Mouse (Mus musculus) midbrain, embryonic 16.5 days (tissue): ENCODE data around the gene Acrbp. TPM values are rescaled to one million over a fixed set of nuclear protein-coding genes. Genes with fewer than 3 reads are reported as not detected.

Source experiments
- ATAC-seq: fragments of 200-750 bp; cut with Nextera tagmentation; 2 replicates; pipeline ENCODE4 v1.8.0; 2017; ENCODE audit warnings: moderate TSS enrichment
- H3K27ac ChIP-seq: fragments of 300-500 bp; sonication (generic); 2 replicates; pipeline ENCODE4 v1.5.1; 2014; ENCODE audit warnings: mild to moderate bottlenecking, low read length, mixed read lengths
- H3K27me3 ChIP-seq: fragments of 300-500 bp; sonication (generic); 2 replicates; pipeline ENCODE4 v1.6.1; 2014; ENCODE audit warnings: low read depth, low read length, mixed read lengths; ENCODE audit not compliant: control insufficient read depth, insufficient read depth
- H3K36me3 ChIP-seq: fragments of 300-500 bp; sonication (generic); 2 replicates; pipeline ENCODE4 v1.6.1; 2014; ENCODE audit warnings: mild to moderate bottlenecking, low read length, moderate library complexity, mixed read lengths; ENCODE audit not compliant: control insufficient read depth, insufficient read depth
- H3K4me1 ChIP-seq: fragments of 300-500 bp; sonication (generic); 2 replicates; pipeline ENCODE4 v1.6.1; 2014; ENCODE audit warnings: mild to moderate bottlenecking, low read length, mixed read lengths; ENCODE audit not compliant: control insufficient read depth, insufficient read depth
- H3K4me2 ChIP-seq: fragments of 300-500 bp; sonication (generic); 2 replicates; pipeline ENCODE4 v1.6.1; 2014; ENCODE audit warnings: mild to moderate bottlenecking, low read length, mixed read lengths
- H3K4me3 ChIP-seq: fragments of 300-500 bp; sonication (generic); 2 replicates; pipeline ENCODE4 v1.5.1; 2014; ENCODE audit warnings: low read depth, mild to moderate bottlenecking, low read length, moderate library complexity, mixed read lengths
- H3K9ac ChIP-seq: fragments of 300-500 bp; sonication (generic); 2 replicates; pipeline ENCODE4 v1.6.1; 2014; ENCODE audit warnings: low read depth, low read length, mixed read lengths
- H3K9me3 ChIP-seq: fragments of 300-500 bp; sonication (generic); replicated peaks from 2 replicates; pipeline ENCODE4 v1.6.1; 2014; ENCODE audit warnings: mild to moderate bottlenecking, low read length, mixed read lengths; ENCODE audit not compliant: control insufficient read depth, poor library complexity, severe bottlenecking
- WGBS: fragments of 180-500 bp; shearing (Covaris S2); extraction: QIAGEN DNeasy Blood & Tissue Kit; methylation state at CpG from one replicate; pipeline ENCODE4 v1.1.7; 2014; 5-methylcytosine and 5-hydroxymethylcytosine counted together
- polyA plus RNA-seq: library from polyadenylated mRNA; unstranded; fragments of >200 nt; fragmentation: Nextera tagmentation; extraction: Ambion mirVana; gene quantifications from 2 replicates; pipeline ENCODE4 v1.2.1, GENCODE M21; 2015

The Acrbp gene
- polyA plus RNA-seq, 1 experiment from 2014 or later = 18.3 TPM

DNA sequence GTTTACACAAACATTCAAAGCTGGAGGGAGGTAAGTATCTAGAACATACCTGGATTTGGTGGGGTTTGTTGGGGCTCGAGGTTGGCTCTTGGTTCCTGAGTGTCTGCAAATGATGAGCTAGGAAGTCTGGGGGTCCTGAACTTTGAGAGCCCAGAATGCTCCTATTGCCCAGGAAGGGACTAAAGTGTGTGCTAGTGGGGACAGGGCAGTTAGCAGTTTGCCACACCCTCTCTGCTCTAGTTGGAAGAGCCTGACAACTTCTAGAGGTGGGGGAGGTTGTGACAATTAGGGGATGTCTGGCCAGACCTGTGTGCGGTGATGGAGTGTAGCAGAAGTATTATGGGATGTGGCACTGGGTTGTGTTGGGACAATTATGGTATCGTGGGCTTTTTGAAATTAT lies 45.4 kb downstream of the Acrbp start:
- no peak for ATAC-seq
- WGBS = 65% methylated on average over 3 of the region's 3 CpGs
- no peak overlapping the region for H3K4me3 ChIP-seq
- peak overlapping the region; percentile 92 for H3K27ac ChIP-seq
- H3K4me2 ChIP-seq = no peak overlapping the region
- H3K9me3 ChIP-seq = no peaks in the 10 kb centered on the region
- no peaks in the 10 kb centered on the region for H3K36me3 ChIP-seq
- H3K27me3 ChIP-seq = no peaks in the 10 kb centered on the region
- no peak overlapping the region for H3K9ac ChIP-seq
- peaks cover 36% of the 10 kb centered on the region for H3K4me1 ChIP-seq

GRCm38 (mm10) chr6:125095391-125096278 lies 46.1 kb downstream of the Acrbp start, which contains the start of gene Chd4:
Gene Chd4 (plus strand): TSS chr6:125095981.
- Histone ChIP-seq H3K4me2 (peak within 1 kb of the TSS; percentile 70), H3K9me3 (no peaks in the 10 kb centered on the region), H3K9ac (peak within 1 kb of the TSS; percentile 73), H3K27ac (peak within 1 kb of the TSS; percentile 92), H3K4me1 (peaks cover 30% of the 10 kb centered on the region), H3K36me3 (peaks cover 3% of the 10 kb centered on the region; the same call in 1 of the 2 replicates), H3K4me3 (peak within 1 kb of the TSS; percentile 94), H3K27me3 (no peaks in the 10 kb centered on the region)
- under 1% methylated on average over 41 of the region's 45 CpGs for WGBS
- peak; percentile 78 for ATAC-seq

DNA sequence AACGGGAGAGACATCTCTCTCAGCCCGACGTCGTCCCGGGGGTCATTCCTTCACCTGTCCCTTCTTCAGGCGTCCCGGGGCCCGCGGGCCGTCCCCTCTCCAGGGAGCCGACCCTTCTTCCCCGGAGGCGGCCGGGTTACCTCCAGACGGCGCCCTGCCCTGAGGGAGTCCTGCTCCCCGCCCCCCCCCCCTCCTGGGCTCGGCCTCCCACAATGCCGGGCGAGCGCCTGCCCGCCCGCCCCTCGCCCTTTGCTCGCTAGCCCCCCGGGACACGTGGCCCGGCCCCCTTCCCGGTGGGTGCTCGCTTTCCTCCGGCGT lies 46.7 kb downstream of the Acrbp start:
- Histone ChIP-seq H3K4me3 (peak overlapping the region; percentile 94), H3K27me3 (no peaks in the 10 kb centered on the region), H3K4me1 (peaks cover 29% of the 10 kb centered on the region), H3K4me2 (peak overlapping the region; percentile 70), H3K9me3 (no peaks in the 10 kb centered on the region), H3K27ac (peak overlapping the region; percentile 92), H3K36me3 (peaks cover 4% of the 10 kb centered on the region; the same call in 1 of the 2 replicates), H3K9ac (peak overlapping the region; percentile 73)
- ATAC-seq = no peak
- WGBS = under 1% methylated on average over 30 of the region's 32 CpGs

GRCm38 (mm10) chr6:125096597-125097345 lies 47.3 kb downstream of the Acrbp start:
- H3K4me3 ChIP-seq = peak overlapping the region; percentile 94
- WGBS = under 1% methylated on average over 30 of the region's 44 CpGs
- peak overlapping the region; percentile 70 for H3K4me2 ChIP-seq
- H3K27ac ChIP-seq = peak overlapping the region; percentile 92
- H3K4me1 ChIP-seq = peaks cover 29% of the 10 kb centered on the region
- H3K9ac ChIP-seq = peak overlapping the region; percentile 73
- peak; percentile 57 for ATAC-seq
- no peaks in the 10 kb centered on the region for H3K27me3 ChIP-seq
- H3K36me3 ChIP-seq = peaks cover 9% of the 10 kb centered on the region
- no peaks in the 10 kb centered on the region for H3K9me3 ChIP-seq

DNA sequence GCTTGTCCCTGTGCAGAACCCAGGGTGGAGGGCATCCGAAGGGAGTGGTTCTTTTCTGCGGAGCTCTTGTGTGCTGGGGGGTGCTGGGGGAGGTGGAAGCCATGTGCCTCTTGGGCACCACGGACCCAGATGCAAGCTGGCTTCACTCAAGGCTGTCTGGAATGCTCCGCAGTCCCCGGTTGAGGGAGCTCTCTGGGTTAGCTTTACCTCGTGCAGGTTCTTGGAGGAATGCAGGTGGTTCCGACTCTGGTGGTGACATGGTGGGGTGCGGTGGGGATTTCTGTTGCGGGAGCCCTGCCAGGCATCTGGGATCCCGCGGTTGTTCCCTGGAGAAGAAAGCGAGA lies 47.8 kb downstream of the Acrbp start:
- Histone ChIP-seq H3K4me2 (peak overlapping the region; percentile 70), H3K4me3 (peak overlapping the region; percentile 94), H3K27ac (peak overlapping the region; percentile 92), H3K9ac (peak overlapping the region; percentile 73), H3K36me3 (peaks cover 14% of the 10 kb centered on the region), H3K4me1 (peaks cover 29% of the 10 kb centered on the region), H3K9me3 (no peaks in the 10 kb centered on the region), H3K27me3 (no peaks in the 10 kb centered on the region)
- peak; percentile 18 for ATAC-seq
- under 1% methylated on average over 12 of the region's 12 CpGs for WGBS

- H3K4me2 ChIP-seq = peak overlapping the region; percentile 70
- no peak for ATAC-seq
- H3K27ac ChIP-seq = no peak overlapping the region; the same call in 1 of the 2 replicates
- H3K9ac ChIP-seq = peak overlapping the region; percentile 73
- H3K4me3 ChIP-seq = peak overlapping the region; percentile 94
- no peaks in the 10 kb centered on the region for H3K27me3 ChIP-seq
- peaks cover 20% of the 10 kb centered on the region for H3K36me3 ChIP-seq
- H3K4me1 ChIP-seq = peaks cover 29% of the 10 kb centered on the region
- 39% methylated on average over 8 of the region's 8 CpGs for WGBS
- H3K9me3 ChIP-seq = no peaks in the 10 kb centered on the region
These were observed 48.5 kb downstream of the Acrbp start for GRCm38 (mm10) chr6:125097951-125098350.

DNA sequence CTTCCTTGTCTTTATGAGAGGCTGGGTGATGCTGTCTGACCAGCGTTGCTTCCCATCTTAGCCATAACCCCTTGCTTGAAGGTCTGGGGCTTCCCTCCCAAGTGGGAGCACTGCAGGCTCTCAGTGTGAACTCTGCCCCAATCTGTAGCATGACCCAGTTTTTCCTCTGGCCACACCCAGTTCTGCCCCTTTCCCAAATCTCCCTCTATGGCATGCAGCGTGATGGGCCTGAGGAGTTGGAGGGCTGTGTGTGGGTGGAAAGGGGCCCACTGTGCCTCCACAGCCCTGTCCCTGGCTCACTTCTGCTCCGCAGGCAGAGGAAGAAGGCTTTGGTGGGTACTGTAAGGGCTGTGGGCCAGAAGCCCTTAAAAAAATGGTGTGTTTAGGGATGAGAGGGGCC lies 49.0 kb downstream of the Acrbp start:
- no peak for ATAC-seq
- Histone ChIP-seq H3K4me2 (peak overlapping the region; percentile 70), H3K9me3 (no peaks in the 10 kb centered on the region), H3K4me1 (peaks cover 29% of the 10 kb centered on the region), H3K27ac (peak overlapping the region; percentile 4; the same call in 1 of the 2 replicates), H3K27me3 (no peaks in the 10 kb centered on the region), H3K36me3 (peaks cover 22% of the 10 kb centered on the region), H3K4me3 (peak overlapping the region; percentile 94), H3K9ac (peak overlapping the region; percentile 73)
- 53% methylated on average over 3 of the region's 3 CpGs for WGBS

DNA sequence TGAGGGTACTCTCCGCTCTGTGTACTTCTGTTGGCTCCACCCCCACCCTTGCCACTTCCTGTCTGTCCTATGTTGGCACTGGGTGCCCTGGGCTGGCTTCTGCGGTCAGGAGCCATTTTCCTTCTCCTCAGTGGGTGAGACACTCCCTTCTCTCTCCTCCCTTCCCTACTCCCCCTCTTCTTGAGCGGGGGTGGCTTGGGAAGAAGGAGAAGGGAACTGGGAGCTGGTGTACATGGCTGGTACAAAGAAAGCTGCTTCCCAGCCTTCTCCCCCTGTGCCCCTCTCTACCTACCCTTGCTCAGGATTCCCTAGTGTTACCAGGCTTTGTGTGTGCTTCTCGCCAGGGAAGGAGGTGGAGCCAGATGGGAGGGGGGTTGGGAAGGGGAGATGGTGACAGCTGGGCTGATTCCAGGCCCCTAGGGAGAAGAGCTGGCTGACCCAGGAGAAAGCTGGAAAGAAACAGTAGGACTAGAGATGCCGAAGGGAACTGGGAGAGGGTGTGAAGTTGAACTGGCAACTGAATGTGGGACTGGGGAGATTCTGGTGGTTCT lies 50.0 kb downstream of the Acrbp start:
- no peaks in the 10 kb centered on the region for H3K27me3 ChIP-seq
- no peaks in the 10 kb centered on the region for H3K9me3 ChIP-seq
- H3K4me2 ChIP-seq = peak overlapping the region; percentile 70
- peaks cover 29% of the 10 kb centered on the region for H3K4me1 ChIP-seq
- H3K36me3 ChIP-seq = peaks cover 27% of the 10 kb centered on the region
- H3K4me3 ChIP-seq = peak overlapping the region; percentile 8; the same call in 1 of the 2 replicates
- peak overlapping the region; percentile 69 for H3K27ac ChIP-seq
- ATAC-seq = no peak
- peak overlapping the region; percentile 73 for H3K9ac ChIP-seq
- 32% methylated on average over 5 of the region's 5 CpGs for WGBS
